Mouse (Mus musculus): ENCODE measurements around the gene Clk1. TPM values are rescaled to one million over a fixed set of nuclear protein-coding genes. Genes with fewer than 3 reads are reported as not detected.

Gene Clk1
- polyA plus RNA-seq, 2 experiments from 2014 or later, result 355 to 452 TPM

Other genes with a start within 250 kb of the Clk1 start
- not detected for gene Aox4, start 213.7 kb downstream of the Clk1 start, polyA plus RNA-seq (2017; shearing (Covaris generic))
- under 1 TPM; 0.05 to 0.13 TPM for gene Aox2, start 145.7 kb downstream of the Clk1 start, polyA plus RNA-seq (2017; shearing (Covaris generic))
- gene Bzw1, start 31.2 kb downstream of the Clk1 start, polyA plus RNA-seq (2017; shearing (Covaris generic)), result 100 to 1,000 TPM; 406 to 458 TPM
- gene Nif3l1, start 21.1 kb upstream of the Clk1 start, polyA plus RNA-seq (2017; shearing (Covaris generic)), result 10 to 100 TPM; 40.1 to 58.3 TPM
- gene Ppil3, start 21.4 kb upstream of the Clk1 start, polyA plus RNA-seq (2017; shearing (Covaris generic)), result 10 to 100 TPM; 61.9 to 77.3 TPM
- 10 to 100 TPM; 14.5 to 24.7 TPM for gene Orc2, start 81.0 kb upstream of the Clk1 start, polyA plus RNA-seq (2017; shearing (Covaris generic))
- 10 to 100 TPM in 1 of 2 experiments, 1 to 10 TPM in 1; 9.3 to 10.2 TPM for gene Fam126b, start 162.3 kb upstream of the Clk1 start, polyA plus RNA-seq (2017; shearing (Covaris generic))
- gene Ndufb3, start 162.3 kb upstream of the Clk1 start, polyA plus RNA-seq (2017; shearing (Covaris generic)), result 10 to 100 TPM; 77.5 to 93.6 TPM